Mouse (Mus musculus) ES-Bruce4 (cell line): ENCODE measurements around the gene Zfand2b. TPM values are rescaled to one million over a fixed set of nuclear protein-coding genes. Genes with fewer than 3 reads are reported as not detected.
A peak's percentile ranks its signal among the peaks of the same experiment; 100 is the strongest.

ENCODE experiments used
- H3K27ac ChIP-seq: 2 replicates; pipeline ENCODE4 v1.5.1; 2012; ENCODE audit warnings: low read length, inconsistent platforms; ENCODE audit not compliant: insufficient read depth
- H3K27me3 ChIP-seq: 2 replicates; pipeline ENCODE4 v1.6.1; 2012; ENCODE audit warnings: mild to moderate bottlenecking, low read length, inconsistent platforms; ENCODE audit not compliant: control insufficient read depth, poor library complexity, insufficient read depth, severe bottlenecking
- H3K36me3 ChIP-seq: 2 replicates; pipeline ENCODE4 v1.6.1; 2012; ENCODE audit warnings: inconsistent platforms, mild to moderate bottlenecking, low read length, moderate library complexity; ENCODE audit not compliant: control insufficient read depth, poor library complexity, insufficient read depth, severe bottlenecking
- H3K4me1 ChIP-seq: one replicate; pipeline ENCODE4 v1.8.1; 2011; ENCODE audit warnings: low read length; ENCODE audit not compliant: control insufficient read depth, insufficient read depth
- H3K4me3 ChIP-seq: 2 replicates; pipeline ENCODE4 v1.5.1; 2011; ENCODE audit warnings: low read depth, mild to moderate bottlenecking, low read length
- H3K9ac ChIP-seq: 2 replicates; pipeline ENCODE4 v1.6.1; 2012; ENCODE audit warnings: low read depth, mild to moderate bottlenecking, inconsistent platforms; ENCODE audit not compliant: poor library complexity, severe bottlenecking
- H3K9me3 ChIP-seq: replicated peaks from 2 replicates; pipeline ENCODE4 v1.6.1; 2012; ENCODE audit warnings: mild to moderate bottlenecking, low read length, inconsistent platforms; ENCODE audit not compliant: control insufficient read depth, poor library complexity, insufficient read depth, severe bottlenecking
- CTCF ChIP-seq: IDR thresholded peaks from one replicate; pipeline ENCODE4 v1.8.1; 2011; ENCODE audit warnings: low read depth, low read length
- EP300 ChIP-seq: IDR thresholded peaks from 2 replicates; pipeline ENCODE4 v1.6.1; 2011; ENCODE audit warnings: low read depth, low read length; ENCODE audit not compliant: insufficient read depth
- POLR2A ChIP-seq: IDR thresholded peaks from one replicate; pipeline ENCODE4 v1.8.1; 2011; ENCODE audit warnings: low read length; ENCODE audit not compliant: insufficient read depth
- polyA plus RNA-seq: library from polyadenylated mRNA; stranded (reverse); fragments of >200 nt; gene quantifications from 2 replicates; pipeline ENCODE4 v1.2.4, GENCODE M21; 2011; ENCODE audit warnings: low read depth; ENCODE audit not compliant: missing spikeins, insufficient read depth, insufficient read length

The Zfand2b gene
- polyA plus RNA-seq, 1 experiment = 13.0 TPM

GRCm38 (mm10) chr1:75133421-75134207, 34.8 kb upstream of the Zfand2b start, which contains the start of gene Slc23a3:
Slc23a3 (minus strand) TSS chr1:75133890.
- no peak for TF ChIP-seq POLR2A
- no peak for TF ChIP-seq EP300
- no peak for TF ChIP-seq CTCF
- Histone ChIP-seq H3K27me3 (no peaks in the 10 kb centered on the region), H3K9ac (no peak within 1 kb of the TSS), H3K27ac (no peak within 1 kb of the TSS), H3K4me3 (no peak within 1 kb of the TSS), H3K9me3 (no peaks in the 10 kb centered on the region), H3K36me3 (peaks cover 2% of the 10 kb centered on the region; the same call in 1 of the 2 replicates), H3K4me1 (no peaks in the 10 kb centered on the region)

GRCm38 (mm10) chr1:75136293-75136692, 32.2 kb upstream of the Zfand2b start:
- no peak overlapping the region for H3K9ac ChIP-seq
- H3K4me1 ChIP-seq = no peaks in the 10 kb centered on the region
- no peaks in the 10 kb centered on the region for H3K27me3 ChIP-seq
- no peak overlapping the region for H3K4me3 ChIP-seq
- peaks cover 6% of the 10 kb centered on the region; the same call in 1 of the 2 replicates for H3K36me3 ChIP-seq
- H3K27ac ChIP-seq = no peak overlapping the region
- no peak for TF ChIP-seq EP300
- no peak for TF ChIP-seq CTCF
- H3K9me3 ChIP-seq = no peaks in the 10 kb centered on the region

DNA sequence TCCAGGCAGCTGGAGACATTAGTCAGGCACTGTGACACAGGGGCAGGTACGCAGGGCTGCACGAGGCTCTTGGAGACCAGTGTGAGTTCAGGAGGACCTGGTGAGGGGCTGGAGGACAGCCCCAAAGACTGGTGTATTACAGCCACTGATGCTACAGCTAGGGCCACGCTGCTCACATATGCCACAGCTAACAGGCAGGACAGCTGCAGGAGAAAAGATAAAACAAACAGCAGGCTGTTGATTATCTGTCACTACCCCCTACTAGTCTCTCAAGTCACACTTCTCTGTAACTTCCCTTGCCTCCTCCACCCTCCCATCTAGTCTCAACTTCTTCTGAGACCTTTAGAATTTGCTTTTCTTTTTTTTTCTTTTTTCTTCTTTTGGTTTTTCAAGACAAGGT, 31.7 kb upstream of the Zfand2b start:
- peaks cover 6% of the 10 kb centered on the region; the same call in 1 of the 2 replicates for H3K36me3 ChIP-seq
- H3K4me3 ChIP-seq = no peak overlapping the region
- TF ChIP-seq POLR2A = no peak
- TF ChIP-seq EP300 = no peak
- TF ChIP-seq CTCF = no peak
- no peaks in the 10 kb centered on the region for H3K4me1 ChIP-seq
- H3K9me3 ChIP-seq = no peaks in the 10 kb centered on the region
- no peak overlapping the region for H3K27ac ChIP-seq
- no peaks in the 10 kb centered on the region for H3K27me3 ChIP-seq
- H3K9ac ChIP-seq = no peak overlapping the region

- H3K4me3 ChIP-seq = no peak overlapping the region
These were observed 30.0 kb upstream of the Zfand2b start for GRCm38 (mm10) chr1:75138448-75138847.

GRCm38 (mm10) chr1:75140601-75141190, 27.8 kb upstream of the Zfand2b start:
- Histone ChIP-seq H3K9ac (peak overlapping the region; percentile 60), H3K4me3 (peak overlapping the region; percentile 69; the same call in 1 of the 2 replicates), H3K9me3 (no peaks in the 10 kb centered on the region), H3K4me1 (no peaks in the 10 kb centered on the region), H3K36me3 (peaks cover 10% of the 10 kb centered on the region; the same call in 1 of the 2 replicates), H3K27ac (no peak overlapping the region), H3K27me3 (no peaks in the 10 kb centered on the region)
- TF ChIP-seq EP300 = no peak
- no peak for TF ChIP-seq POLR2A
- TF ChIP-seq CTCF = no peak

More at GRCm38 (mm10) chr1:75138448-75138847, 30.0 kb upstream of the Zfand2b start:
- H3K27me3 ChIP-seq = no peaks in the 10 kb centered on the region
- H3K9me3 ChIP-seq = no peaks in the 10 kb centered on the region
- H3K4me1 ChIP-seq = no peaks in the 10 kb centered on the region
- no peak for TF ChIP-seq POLR2A
- no peak for TF ChIP-seq EP300
- TF ChIP-seq CTCF = no peak
- H3K9ac ChIP-seq = no peak overlapping the region
- peaks cover 6% of the 10 kb centered on the region; the same call in 1 of the 2 replicates for H3K36me3 ChIP-seq
- no peak overlapping the region for H3K27ac ChIP-seq

DNA sequence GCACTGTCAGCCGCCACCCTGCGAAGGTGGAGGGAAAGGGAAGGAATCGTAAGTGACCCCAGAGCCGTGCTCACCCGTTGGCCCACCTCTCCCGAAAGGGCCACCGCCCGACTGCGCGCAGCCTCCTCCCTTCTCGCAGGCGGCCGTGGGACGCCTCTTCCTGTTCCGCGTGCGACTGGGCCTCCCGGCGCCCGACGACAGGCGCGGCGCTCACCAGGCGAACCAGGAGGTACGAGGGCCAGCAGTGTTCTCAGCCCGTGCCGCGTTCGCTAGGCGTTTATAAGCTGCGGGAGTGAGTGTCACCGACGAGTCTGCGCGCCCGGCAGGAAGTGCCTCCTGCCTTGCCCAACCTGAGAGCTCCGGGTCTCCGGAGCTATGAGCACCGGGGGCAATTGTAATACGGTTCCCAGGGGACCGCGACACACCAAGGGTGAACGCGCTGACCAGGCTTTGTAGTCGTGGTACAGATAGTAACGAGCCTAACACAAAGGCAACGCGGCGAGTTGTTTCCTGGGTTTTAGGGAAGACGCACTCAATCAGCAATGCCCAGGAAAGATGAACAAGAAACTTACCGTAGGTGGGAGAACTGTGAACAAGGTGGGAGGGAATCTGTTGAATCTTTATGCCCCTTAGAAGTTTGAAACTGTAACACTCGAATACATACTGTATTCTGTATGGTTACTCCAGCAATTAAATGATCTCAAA, 26.8 kb upstream of the Zfand2b start:
- no peak for TF ChIP-seq EP300
- TF ChIP-seq CTCF = no peak
- no peak for TF ChIP-seq POLR2A
- Histone ChIP-seq H3K27ac (no peak overlapping the region), H3K9me3 (no peaks in the 10 kb centered on the region), H3K27me3 (no peaks in the 10 kb centered on the region), H3K4me3 (peak overlapping the region; percentile 69), H3K36me3 (0 out of 2 replicates have a peak, but pooled peaks cover 10% of the 10 kb centered on the region), H3K4me1 (no peaks in the 10 kb centered on the region), H3K9ac (peak overlapping the region; percentile 60)
